In genomic region chr2:19390411-19391143, GRCm38 (mm10) we compare ENCODE assay signal across 38 mouse cellular contexts. TPM values are rescaled to one million over a fixed set of nuclear protein-coding genes. Genes with fewer than 3 reads are reported as not detected.
"Had no signal": no experiment of that assay in that cellular context is flagged by ENCODE, and none has a peak within 500 bp of the region (broad histone marks: within the 10 kb centered on the region; RNA-seq: fewer than 3 reads in every experiment).

No protein-coding gene starts in this region.

- H3K4me3 ChIP-seq: heart, adult 2 months; heart, embryonic 13.5 days; heart, embryonic 15.5 days; hindbrain, embryonic 10.5 days; hindbrain, embryonic 12.5 days; layer of hippocampus, adult 2 months; limb, embryonic 12.5 days; liver, embryonic 13.5 days had no signal

- H3K27ac ChIP-seq: heart, adult 2 months; heart, embryonic 13.5 days; heart, embryonic 15.5 days; hindbrain, embryonic 10.5 days; hindbrain, embryonic 12.5 days; hindbrain, embryonic 14.5 days; layer of hippocampus, adult 2 months; limb, embryonic 12.5 days; liver, embryonic 13.5 days had no signal

- H3K9me3 ChIP-seq: heart, embryonic 13.5 days; heart, embryonic 15.5 days; hindbrain, embryonic 10.5 days; hindbrain, embryonic 12.5 days; limb, embryonic 12.5 days; liver, embryonic 13.5 days had no signal

- H3K9ac ChIP-seq: heart, embryonic 13.5 days; heart, embryonic 15.5 days; hindbrain, embryonic 12.5 days; hindbrain, embryonic 14.5 days; limb, embryonic 12.5 days; liver, embryonic 13.5 days had no signal

- H3K36me3 ChIP-seq: heart, embryonic 15.5 days; hindbrain, embryonic 10.5 days; hindbrain, embryonic 12.5 days; limb, embryonic 12.5 days; liver, embryonic 13.5 days had no signal

- DNase-seq: gastrocnemius, postnatal 14 days; gastrocnemius, postnatal 36 days; heart, adult 11 months; heart, adult 2 months; heart, postnatal 14 days; heart, postnatal 4 days; kidney, adult 18-20 months; kidney, adult 8-10 months; kidney, postnatal 10 days; kidney, postnatal 25 days; kidney, postnatal 4 days; layer of hippocampus, adult 9-11 months; layer of hippocampus, postnatal 36 days; left cerebral cortex, postnatal 4 days; liver; liver, embryonic 13.5 days had no signal

- H3K27me3 ChIP-seq: heart, embryonic 13.5 days; heart, embryonic 15.5 days; hindbrain, embryonic 12.5 days; limb, embryonic 12.5 days; liver, embryonic 13.5 days had no signal

- H3K4me2 ChIP-seq: heart, embryonic 11.5 days; heart, embryonic 13.5 days; heart, embryonic 15.5 days; hindbrain, embryonic 12.5 days; hindbrain, embryonic 14.5 days; limb, embryonic 12.5 days; liver, embryonic 11.5 days; liver, embryonic 13.5 days had no signal

- ATAC-seq: hindbrain, embryonic 16.5 days; inflammation-experienced regulatory T-cells, adult 6 months had no signal

- H3K4me1 ChIP-seq: heart, embryonic 15.5 days; hindbrain, embryonic 12.5 days; liver, embryonic 13.5 days had no signal

RNA-seq across cellular contexts. Expression of gene Ptf1a, which starts 54.9 kb away (rescaled TPM):
- total RNA-seq: gastrocnemius, adult 18-20 months; gastrocnemius, adult 8-10 months; gastrocnemius, postnatal 14 days; gastrocnemius, postnatal 36 days; heart, adult 2 months; heart, postnatal 14 days; heart, postnatal 4 days; layer of hippocampus, adult 2 months; layer of hippocampus, postnatal 14 days; layer of hippocampus, postnatal 36 days; left cerebral cortex, adult 18-20 months; left cerebral cortex, adult 8-10 months; left cerebral cortex, postnatal 10 days; left cerebral cortex, postnatal 25 days; left cerebral cortex, postnatal 4 days had no signal
- polyA plus RNA-seq: gonadal fat pad, adult 2 months; heart, adult 2 months; heart, embryonic 11.5 days; heart, embryonic 13.5 days; heart, embryonic 15.5 days; heart, postnatal 0 days; inflammation-experienced regulatory T-cells, adult 6 months; kidney, embryonic 14.5 days; kidney, embryonic 16.5 days; limb, embryonic 12.5 days; liver, embryonic 11.5 days; liver, embryonic 13.5 days had no signal
